Mouse (Mus musculus): ENCODE results near the gene Timp3.

Timp3 gene

DNA sequence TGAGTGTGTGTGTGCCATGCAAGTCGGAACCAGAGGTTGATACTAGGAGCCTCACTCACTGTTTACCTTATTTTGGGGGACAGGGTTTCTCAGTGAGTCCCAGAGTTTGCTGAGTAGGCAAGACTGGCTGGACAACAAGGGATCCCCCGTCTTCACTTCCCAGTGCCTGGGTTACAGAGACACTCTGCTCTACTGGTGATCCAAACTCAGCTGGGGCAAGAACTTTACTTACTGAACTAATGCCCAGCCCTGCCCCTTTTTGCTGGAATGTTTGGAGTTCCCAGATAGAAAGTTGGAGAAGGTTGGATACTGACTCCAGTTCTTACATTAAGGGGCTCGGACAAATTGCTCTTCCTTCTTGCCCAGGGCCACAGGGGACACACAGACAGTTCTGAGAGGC is 89.2 kb downstream of the Timp3 start:
- no peak for DNase-seq

DNA sequence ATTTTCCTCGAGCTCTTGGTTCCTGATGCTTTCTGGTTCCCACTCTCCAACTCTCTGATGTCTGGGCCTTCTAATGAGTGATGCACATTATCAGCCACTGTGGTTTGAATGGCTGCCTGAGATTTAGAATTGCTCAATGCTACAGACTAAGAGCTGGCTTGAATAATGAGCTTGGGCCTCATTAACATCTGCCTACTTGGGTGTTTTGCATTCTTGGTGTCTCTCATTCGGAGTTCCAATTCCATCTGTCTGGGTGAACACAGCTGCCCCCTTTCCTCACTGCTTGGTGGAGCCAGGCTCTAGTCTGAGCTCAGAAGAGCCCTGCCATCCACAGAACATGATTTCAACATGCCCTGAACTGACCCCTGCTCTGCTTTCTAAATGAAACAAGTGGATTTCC is 89.7 kb downstream of the Timp3 start:
- no peak for DNase-seq

DNA sequence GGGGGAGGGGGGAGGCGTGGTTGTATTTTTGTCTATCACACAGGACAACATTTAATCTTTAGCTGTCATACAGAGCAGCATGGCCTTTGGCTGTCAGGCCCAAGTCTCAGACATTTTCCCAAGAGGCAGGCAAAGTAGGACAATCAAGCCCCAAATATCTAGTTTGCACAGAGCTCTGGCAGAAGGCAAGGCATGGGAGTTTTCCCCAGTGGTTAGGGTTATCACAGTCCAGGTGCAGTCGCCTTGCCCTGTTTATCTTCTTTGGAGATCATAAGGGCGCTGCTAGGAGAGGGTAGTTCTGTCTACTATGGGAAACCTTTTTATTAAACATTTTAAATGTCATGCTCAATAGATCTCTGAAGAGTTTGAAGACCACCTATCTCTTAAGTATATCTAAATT is 92.2 kb downstream of the Timp3 start:
- DNase-seq = no peak

DNA sequence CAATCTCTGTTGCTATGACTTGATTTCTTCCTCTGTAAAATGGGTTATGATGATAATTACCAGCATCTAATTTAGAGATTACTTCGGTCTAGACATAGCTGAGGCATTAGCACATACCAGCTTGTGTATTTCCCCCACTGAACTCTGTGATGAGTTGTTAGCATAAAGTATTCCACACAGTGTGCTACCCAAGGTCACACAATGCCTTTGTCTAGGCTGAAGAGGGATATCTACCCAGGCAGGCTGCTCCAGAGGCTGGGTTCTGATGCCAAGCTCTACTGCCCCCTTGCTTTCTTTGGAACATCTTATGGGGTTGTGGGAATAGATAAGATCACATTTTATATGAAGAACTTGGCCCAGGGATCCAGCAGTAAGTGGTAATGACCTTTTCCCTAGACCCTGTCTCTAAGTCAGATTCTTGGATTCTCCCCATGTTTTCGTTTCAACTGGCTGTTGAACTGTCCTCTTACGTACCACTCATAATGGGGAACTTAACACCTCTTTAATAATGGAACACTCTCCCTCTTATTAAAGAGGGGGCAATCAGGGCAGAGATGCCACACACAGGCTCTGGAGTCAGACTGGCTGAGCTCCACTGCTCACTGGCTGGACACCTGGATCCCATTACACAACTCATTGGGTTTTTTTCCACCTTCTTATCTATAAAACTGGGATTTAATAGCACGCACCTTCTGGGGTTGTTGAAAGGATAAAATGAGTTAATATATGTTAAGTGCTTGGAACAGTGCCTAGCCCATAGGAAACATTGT is 97.6 kb downstream of the Timp3 start:
- DNase-seq = no peak

DNA sequence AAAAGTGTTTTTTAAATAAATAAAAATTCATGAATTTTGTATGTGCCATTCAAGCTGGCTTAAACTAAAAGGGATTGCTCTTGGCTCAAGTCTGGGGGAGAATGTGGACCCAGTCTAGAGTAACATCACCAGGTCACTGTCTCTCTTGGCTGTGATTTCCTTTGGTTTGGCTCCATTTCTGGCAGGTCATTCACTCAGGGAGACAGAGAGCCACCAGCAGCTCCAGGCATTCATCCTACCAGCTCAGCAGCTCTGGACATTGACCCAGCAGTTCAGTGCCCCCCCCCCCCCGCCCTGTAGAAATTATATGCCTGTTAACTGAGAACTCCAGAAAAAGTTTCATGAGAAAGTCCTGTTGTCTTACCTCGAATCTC is 98.2 kb downstream of the Timp3 start:
- no peak for DNase-seq
